28 mouse cellular contexts compared by ENCODE assay signal in the genomic region with DNA sequence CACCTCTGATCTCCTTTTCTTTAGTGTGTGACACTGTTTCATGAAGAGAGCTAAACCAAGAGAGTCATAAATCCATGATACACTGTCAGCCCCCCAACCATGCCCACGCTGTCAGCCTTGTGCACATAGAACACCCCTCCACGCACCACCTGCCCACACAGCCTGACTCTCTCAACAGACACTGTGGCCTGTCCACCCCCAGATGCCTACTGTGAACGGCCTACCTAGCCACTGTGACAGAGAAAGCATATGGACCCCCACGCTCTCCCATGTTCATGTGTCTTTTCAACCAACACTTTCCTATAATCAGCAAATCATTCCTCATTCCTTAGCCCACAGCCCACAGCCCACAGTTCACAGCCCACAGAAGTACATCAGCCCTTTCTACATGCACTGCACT. TPM values are rescaled to one million over a fixed set of nuclear protein-coding genes. Genes with fewer than 3 reads are reported as not detected.
DNase-seq lines count a peak whose midpoint lies in the region; ATAC-seq lines count a peak whose summit lies in the region.
"Had no signal": no experiment of that assay in that cellular context is flagged by ENCODE, and none has a peak within 500 bp of the region (broad histone marks: within the 10 kb centered on the region; RNA-seq: fewer than 3 reads in every experiment).

No protein-coding gene starts in this region.

- H3K4me2 ChIP-seq in forebrain, embryonic 11.5 days (ENCODE audit: low read depth, low read length, severe bottlenecking), result no peak overlapping the region
- H3K4me2 ChIP-seq: embryonic facial prominence, embryonic 13.5 days; forebrain, embryonic 13.5 days; heart, embryonic 11.5 days; hindbrain, embryonic 13.5 days; intestine, embryonic 15.5 days had no signal

- no peak overlapping the region for H3K27ac ChIP-seq in forebrain, embryonic 11.5 days (ENCODE audit: low read depth, low read length)
- H3K27ac ChIP-seq: embryonic facial prominence, embryonic 10.5 days; embryonic facial prominence, embryonic 13.5 days; forebrain, embryonic 13.5 days; hindbrain, embryonic 10.5 days; hindbrain, embryonic 13.5 days; intestine, embryonic 15.5 days had no signal

- ATAC-seq in forebrain, embryonic 11.5 days (replicated peaks; ENCODE audit: low FRiP score), result no peak
- ATAC-seq: CD4-positive, CD25-positive, alpha-beta regulatory T cell, adult 4 months; forebrain, embryonic 13.5 days; forebrain, embryonic 16.5 days; hindbrain, embryonic 16.5 days; intestine, embryonic 15.5 days had no signal

- H3K9me3 ChIP-seq in forebrain, embryonic 11.5 days (ENCODE audit: control insufficient read depth, low read length), result no peaks in the 10 kb centered on the region
- H3K9me3 ChIP-seq: embryonic facial prominence, embryonic 10.5 days; embryonic facial prominence, embryonic 13.5 days; forebrain, embryonic 13.5 days; hindbrain, embryonic 10.5 days; hindbrain, embryonic 13.5 days; intestine, embryonic 15.5 days had no signal

- 93% methylated on average over 4 of the region's 4 CpGs for WGBS in forebrain, embryonic 11.5 days

- H3K9ac ChIP-seq in forebrain, embryonic 11.5 days (ENCODE audit: low read length), result no peak overlapping the region
- H3K9ac ChIP-seq: embryonic facial prominence, embryonic 13.5 days; forebrain, embryonic 13.5 days; hindbrain, embryonic 13.5 days; intestine, embryonic 15.5 days had no signal

- H3K4me3 ChIP-seq in forebrain, embryonic 11.5 days (ENCODE audit: low read depth, low read length), result no peak overlapping the region
- H3K4me3 ChIP-seq: embryonic facial prominence, embryonic 10.5 days; embryonic facial prominence, embryonic 13.5 days; erythroblast, embryonic 14.5 days; forebrain, embryonic 13.5 days; hindbrain, embryonic 10.5 days; hindbrain, embryonic 13.5 days; intestine, embryonic 15.5 days had no signal

- no peaks in the 10 kb centered on the region for H3K4me1 ChIP-seq in forebrain, embryonic 11.5 days (replicated peaks; ENCODE audit: control insufficient read depth, insufficient read depth, low read length)
- H3K4me1 ChIP-seq: embryonic facial prominence, embryonic 10.5 days; embryonic facial prominence, embryonic 13.5 days; intestine, embryonic 15.5 days had no signal

- DNase-seq in frontal cortex, postnatal 36 days (ENCODE audit: low spot score in 2 of 2), result peak; percentile 32 to 37
- DNase-seq in frontal cortex, postnatal 25 days (ENCODE audit: low spot score in 2 of 2), result no peak
- DNase-seq in left cerebral cortex, postnatal 25 days (ENCODE audit: low spot score in 2 of 2), result peak; percentile 7 to 51
- no peak for DNase-seq in left cerebral cortex, adult 11 months (ENCODE audit: low spot score)
- DNase-seq in right cerebral cortex, adult 2 months (ENCODE audit: low spot score in 2 of 2), result peak; percentile 27 to 51
- no peak for DNase-seq in right cerebral cortex, postnatal 14 days
- no peak for DNase-seq in forebrain, embryonic 11.5 days (ENCODE audit: low spot score)
- DNase-seq: adrenal gland, adult 2 months; adrenal gland, postnatal 14 days; cerebellum, adult 11-12 months; cerebellum, adult 8-10 months; cerebellum, postnatal 10 days; cerebellum, postnatal 36 days; embryo, embryonic 11 days; gastrocnemius, postnatal 10 days; gastrocnemius, postnatal 36 days had no signal

- no peaks in the 10 kb centered on the region for H3K27me3 ChIP-seq in forebrain, embryonic 11.5 days (ENCODE audit: control insufficient read depth, insufficient read depth, low read length)
- H3K27me3 ChIP-seq: embryonic facial prominence, embryonic 13.5 days; forebrain, embryonic 13.5 days; hindbrain, embryonic 13.5 days; intestine, embryonic 15.5 days had no signal

- intact Hi-C loops in left cerebral cortex, postnatal 25 days (cut with DNase I), result loop anchor here (5.0 kb wide), 1 partner anchor 65 kb away; no protein-coding TSS in a partner anchor

- no peaks in the 10 kb centered on the region for H3K36me3 ChIP-seq in forebrain, embryonic 11.5 days (ENCODE audit: control insufficient read depth, insufficient read depth, low read length)
- H3K36me3 ChIP-seq: embryonic facial prominence, embryonic 10.5 days; embryonic facial prominence, embryonic 13.5 days; hindbrain, embryonic 10.5 days; hindbrain, embryonic 13.5 days; intestine, embryonic 15.5 days had no signal

RNA-seq across cellular contexts. Expression of gene Lrguk, which starts 58.5 kb away (rescaled TPM):
- total RNA-seq in left cerebral cortex, postnatal 25 days (2021), result 1 to 10 TPM; 3.0 to 3.6 TPM
- 0.79 and 2.2 TPM in 2 replicates for polyA plus RNA-seq in forebrain, embryonic 11.5 days (2014; fragmentation: Nextera tagmentation; extraction: Ambion mirVana)
- total RNA-seq: granulocyte monocyte progenitor cell, adult 5-6 weeks had no signal
- polyA plus RNA-seq: CD4-positive, CD25-positive, alpha-beta regulatory T cell, adult 4 months; erythroblast, embryonic 14.5 days had no signal

Comparison
In these comparisons a context has a peak if more than half of its experiments do, and no peak if none do; other contexts are left out.
1. DNase-seq: peak in frontal cortex, postnatal 36 days (2 of 2), left cerebral cortex, postnatal 25 days (2 of 2) and right cerebral cortex, adult 2 months (2 of 2); none in frontal cortex, postnatal 25 days (0 of 2), left cerebral cortex, adult 11 months (single experiment), right cerebral cortex, postnatal 14 days (single experiment) and forebrain, embryonic 11.5 days (single experiment).